Mouse (Mus musculus): ENCODE data around the gene Flt1.
A peak's percentile ranks its signal among the peaks of the same experiment; 100 is the strongest.
"Not testable (repeated sequence)": the region's sequence is repeated elsewhere in the genome, so short reads cannot be mapped to it uniquely, and the experiment has no call there.

The Flt1 gene

GRCm38 (mm10) chr5:147616450-147616849 lies 109.4 kb downstream of the Flt1 start:
- no peak for DNase-seq (ENCODE audit: extremely low read depth, insufficient read length, low spot score)

GRCm38 (mm10) chr5:147614659-147615058 lies 111.2 kb downstream of the Flt1 start:
- DNase-seq (ENCODE audit: extremely low read depth, insufficient read length, low spot score) = no peak

- not testable (repeated sequence) for DNase-seq (ENCODE audit: extremely low read depth, insufficient read length, low spot score)
These were observed 114.5 kb downstream of the Flt1 start for GRCm38 (mm10) chr5:147611348-147611747.

- DNase-seq (ENCODE audit: extremely low read depth, insufficient read length, low spot score) = no peak
These were observed 118.4 kb downstream of the Flt1 start for GRCm38 (mm10) chr5:147607256-147607975.

- DNase-seq (ENCODE audit: extremely low read depth, insufficient read length, low spot score) = no peak
These were observed 119.1 kb downstream of the Flt1 start for GRCm38 (mm10) chr5:147606751-147607150.

- peak; percentile 35 for DNase-seq (ENCODE audit: extremely low read depth, insufficient read length, low spot score)
These were observed 124.1 kb downstream of the Flt1 start for GRCm38 (mm10) chr5:147601460-147602360.

DNA sequence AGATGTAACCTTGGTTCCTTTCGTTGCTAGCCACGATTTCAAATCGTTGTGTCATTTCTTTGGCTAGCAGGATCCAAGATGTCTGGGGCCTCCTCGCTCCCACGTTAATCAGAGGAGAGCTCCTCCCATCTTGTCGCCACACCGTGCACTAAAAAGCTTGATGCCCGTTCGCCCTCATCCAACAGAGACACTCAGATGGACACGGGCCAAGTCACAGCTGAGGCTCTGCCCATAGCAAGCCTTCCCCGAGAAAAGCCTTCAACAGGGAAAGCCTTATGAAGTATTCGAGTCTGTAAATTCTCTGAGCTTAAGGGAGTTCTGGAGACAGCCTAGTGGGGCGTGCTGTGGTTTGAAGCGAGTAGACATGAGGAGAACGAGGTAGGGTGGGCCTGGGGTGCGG lies 128.0 kb downstream of the Flt1 start:
- DNase-seq (ENCODE audit: extremely low read depth, insufficient read length, low spot score) = no peak

DNA sequence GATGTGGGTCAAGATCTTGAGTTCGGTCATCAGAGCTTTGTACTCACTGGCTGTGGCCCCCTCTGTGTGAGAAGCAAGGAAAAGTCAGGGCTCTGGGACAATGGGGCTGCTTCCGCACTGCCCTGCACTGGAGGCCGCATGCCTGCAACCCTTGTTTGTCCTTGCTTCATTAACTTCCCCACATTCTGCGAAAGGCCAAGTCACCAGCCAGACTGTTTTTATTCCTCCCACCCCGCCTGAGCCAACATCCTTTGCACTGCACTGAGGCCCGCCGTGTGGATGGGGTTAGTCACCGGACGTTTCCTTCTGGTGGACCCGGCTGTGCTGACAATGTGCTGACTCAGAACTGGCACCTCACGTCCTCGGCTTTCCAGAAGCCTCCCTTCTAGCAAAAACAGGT lies 136.0 kb downstream of the Flt1 start:
- DNase-seq (ENCODE audit: extremely low read depth, insufficient read length, low spot score) = peak; percentile 69

DNA sequence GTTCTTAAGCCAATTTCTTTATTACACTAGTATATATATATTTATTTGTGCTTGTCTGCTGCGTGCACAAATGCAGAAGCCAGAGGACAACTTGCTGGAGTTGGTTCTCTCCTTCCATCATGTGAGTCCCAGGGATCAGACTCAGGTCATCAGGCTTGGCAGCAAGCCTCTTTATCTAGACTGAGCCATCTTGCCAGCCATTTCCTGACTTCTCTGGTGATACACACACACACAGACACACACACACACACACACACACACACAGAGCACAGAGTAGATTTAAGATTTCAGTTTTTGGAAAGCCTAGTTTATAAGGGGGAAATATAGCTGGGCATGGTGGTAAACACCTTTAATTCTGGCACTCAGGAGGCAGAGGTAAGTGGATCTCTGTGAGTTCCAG lies 140.7 kb downstream of the Flt1 start:
- no peak for DNase-seq (ENCODE audit: extremely low read depth, insufficient read length, low spot score)

- DNase-seq (ENCODE audit: extremely low read depth, insufficient read length, low spot score) = no peak
These were observed 141.2 kb downstream of the Flt1 start for GRCm38 (mm10) chr5:147584648-147585047.

GRCm38 (mm10) chr5:147583702-147584298 lies 142.0 kb downstream of the Flt1 start:
- DNase-seq (ENCODE audit: extremely low read depth, insufficient read length, low spot score) = peak; percentile 34

DNA sequence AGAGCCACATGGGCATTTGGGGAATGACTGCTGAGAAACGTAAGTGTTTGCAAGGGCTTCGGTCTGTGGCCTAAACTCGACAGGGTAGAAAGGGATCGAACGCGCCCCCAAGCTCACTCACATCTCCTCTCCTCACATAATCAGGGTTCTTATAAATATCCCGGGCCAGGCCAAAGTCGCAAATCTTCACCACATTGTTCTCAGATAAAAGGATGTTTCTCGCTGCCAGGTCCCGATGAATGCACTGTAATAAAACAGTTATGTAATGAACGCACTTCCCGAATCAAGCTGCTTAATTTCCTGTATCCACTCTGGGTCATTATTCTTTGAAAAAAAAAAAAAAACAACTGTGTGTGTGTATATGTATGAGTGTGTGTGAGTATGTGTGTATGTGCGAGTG lies 145.6 kb downstream of the Flt1 start:
- DNase-seq (ENCODE audit: extremely low read depth, insufficient read length, low spot score) = no peak

GRCm38 (mm10) chr5:147579691-147580090 lies 146.1 kb downstream of the Flt1 start:
- no peak for DNase-seq (ENCODE audit: extremely low read depth, insufficient read length, low spot score)

DNA sequence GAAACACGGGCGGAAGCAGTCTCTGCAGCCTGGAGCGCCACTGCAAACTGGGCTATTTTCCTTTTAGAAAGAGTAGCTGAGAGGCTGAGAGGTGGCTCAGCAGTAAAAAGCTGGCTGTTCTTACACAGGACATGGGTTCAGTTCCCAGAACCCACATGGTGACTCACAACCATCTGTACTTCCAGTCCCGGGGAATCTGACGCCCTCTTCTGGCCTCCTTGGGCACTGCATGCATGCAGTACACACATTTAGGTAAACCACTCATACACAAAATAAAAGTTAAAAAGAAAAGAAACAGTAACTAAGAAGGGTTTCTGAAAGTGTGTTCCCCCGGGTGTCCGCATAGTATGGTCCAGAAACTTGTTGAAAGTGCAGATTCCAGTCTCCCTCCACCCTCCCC lies 146.7 kb downstream of the Flt1 start:
- no peak for DNase-seq (ENCODE audit: extremely low read depth, insufficient read length, low spot score)

- no peak for DNase-seq (ENCODE audit: extremely low read depth, insufficient read length, low spot score)
These were observed 148.8 kb downstream of the Flt1 start for GRCm38 (mm10) chr5:147577003-147577402.

DNA sequence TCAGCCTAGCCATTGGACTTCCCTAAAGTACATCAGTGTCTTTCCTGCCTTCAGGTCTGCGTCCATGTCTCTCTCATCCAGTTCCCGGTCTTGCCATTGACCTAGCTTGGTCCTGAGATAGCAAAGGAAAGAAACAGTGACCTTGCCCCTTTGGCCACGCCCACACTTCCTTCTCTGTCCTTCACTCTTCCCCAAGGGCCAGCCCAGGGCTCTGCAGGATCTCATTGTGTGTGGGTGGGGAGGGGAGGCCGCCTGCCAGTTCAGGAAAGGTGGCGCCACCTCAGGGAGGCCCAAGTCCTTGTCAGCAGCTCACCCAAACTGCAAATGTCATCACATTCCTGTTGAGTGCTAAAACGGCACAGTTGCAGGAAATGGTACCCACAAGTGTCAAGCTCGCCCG lies 151.3 kb downstream of the Flt1 start:
- DNase-seq (ENCODE audit: extremely low read depth, insufficient read length, low spot score) = no peak

GRCm38 (mm10) chr5:147573555-147573954 lies 152.3 kb downstream of the Flt1 start:
- DNase-seq (ENCODE audit: extremely low read depth, insufficient read length, low spot score) = no peak

DNA sequence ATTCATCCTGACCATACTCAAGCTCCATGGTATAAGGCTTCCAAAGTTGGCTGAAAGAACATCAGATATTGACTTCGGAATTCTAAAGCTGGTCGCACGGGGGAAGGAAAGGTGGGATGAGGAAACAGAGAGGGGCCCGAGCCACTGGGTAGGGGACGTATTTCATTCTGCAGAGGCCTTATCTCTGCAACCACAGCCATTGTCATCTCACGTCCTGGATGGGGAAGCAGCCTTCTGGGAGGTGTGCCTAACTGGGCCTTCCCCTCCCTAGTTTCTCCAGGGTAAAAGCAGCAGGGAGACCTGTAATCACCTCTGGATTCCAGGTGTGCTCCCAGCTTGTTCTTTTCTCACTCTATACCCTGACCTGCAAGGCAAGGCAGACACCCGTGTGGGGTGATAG lies 153.1 kb downstream of the Flt1 start:
- DNase-seq (ENCODE audit: extremely low read depth, insufficient read length, low spot score) = no peak

DNA sequence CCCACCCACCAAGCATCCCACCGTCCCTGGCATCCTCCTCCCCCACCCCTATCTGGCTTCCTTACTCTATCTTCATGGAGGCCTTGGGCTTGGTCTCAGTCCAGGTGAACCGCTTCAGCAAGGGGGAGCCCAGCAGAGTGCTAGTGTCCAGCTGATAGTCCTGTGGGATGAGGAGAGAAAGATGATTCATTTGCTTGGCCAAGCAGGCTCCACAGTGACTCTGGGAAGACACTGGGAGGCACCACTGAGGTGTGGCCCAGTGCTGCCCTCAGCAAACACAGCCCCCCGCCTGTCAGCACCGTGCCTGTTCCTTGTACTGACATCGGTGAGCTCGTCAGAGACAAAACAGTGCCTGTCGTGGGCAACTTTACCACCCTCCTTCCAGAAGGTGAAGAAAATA lies 159.5 kb downstream of the Flt1 start:
- no peak for DNase-seq (ENCODE audit: extremely low read depth, insufficient read length, low spot score)

DNA sequence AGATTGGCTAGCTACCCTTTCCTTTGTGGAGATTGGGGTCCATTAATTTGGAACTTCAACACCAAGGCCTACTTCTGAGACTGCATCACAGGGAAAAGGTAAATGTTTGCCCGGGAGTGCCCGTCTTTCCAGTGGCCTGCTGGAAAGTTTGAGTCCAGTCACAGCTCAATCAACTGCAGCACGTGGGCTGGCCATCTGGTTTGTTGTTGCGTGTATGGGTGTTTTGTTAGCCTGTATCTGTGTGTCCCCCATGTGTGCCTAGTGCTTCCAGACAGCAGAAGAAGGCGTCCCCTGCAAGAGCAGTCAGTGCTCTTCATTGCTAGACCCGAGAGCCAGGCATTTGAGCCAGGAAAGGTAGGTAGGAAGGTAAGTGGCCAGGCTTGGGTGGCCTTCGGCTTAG lies 160.4 kb downstream of the Flt1 start:
- DNase-seq (ENCODE audit: extremely low read depth, insufficient read length, low spot score) = no peak

DNA sequence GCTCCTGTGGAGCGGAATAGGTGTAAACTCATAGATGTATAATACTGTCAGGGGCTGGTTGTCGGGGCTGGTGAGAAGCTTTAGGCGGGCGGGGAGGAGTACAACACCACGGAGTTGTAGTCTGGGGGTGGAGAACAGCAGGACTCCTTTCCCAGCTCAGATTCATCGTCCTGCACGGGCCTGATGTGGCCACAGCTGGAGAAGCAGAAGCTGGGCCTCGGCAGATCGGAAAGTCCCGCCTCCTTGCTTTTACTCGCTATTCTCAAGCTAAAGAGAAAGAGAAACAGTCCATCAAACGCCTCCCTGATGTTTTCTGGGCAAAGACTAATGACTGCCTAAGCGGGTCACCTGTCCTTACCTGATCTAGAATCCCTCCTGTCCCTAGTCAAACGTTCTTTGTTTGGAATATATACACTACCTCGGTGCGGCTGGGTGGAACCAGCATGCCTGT lies 161.6 kb downstream of the Flt1 start:
- no peak for DNase-seq (ENCODE audit: extremely low read depth, insufficient read length, low spot score)
